Mouse (Mus musculus) layer of hippocampus, adult 2 months (tissue): Measurements from ENCODE around the gene Lrrk1. TPM values are rescaled to one million over a fixed set of nuclear protein-coding genes. Genes with fewer than 3 reads are reported as not detected.
"Not testable (repeated sequence)": the region's sequence is repeated elsewhere in the genome, so short reads cannot be mapped to it uniquely, and the experiment has no call there.

Source experiments
- DNase-seq, 2 experiments: peaks; one replicate each; pipeline ENCODE4 v3.0.0; 2022; ENCODE audit warnings: low spot score in 2 of 2
- H3K27ac ChIP-seq: fragments of 200-600 bp; 2 replicates; pipeline ENCODE4 v1.8.1; 2022
- H3K4me3 ChIP-seq: fragments of 200-600 bp; 2 replicates; pipeline ENCODE4 v1.8.1; 2022; ENCODE audit warnings: mild to moderate bottlenecking
- CTCF ChIP-seq: fragments of 200-600 bp; conservative IDR thresholded peaks from 2 replicates; pipeline ENCODE4 v1.8.1; 2022; ENCODE audit warnings: antibody characterized with exemption, mild to moderate bottlenecking, moderate library complexity
- total RNA-seq, 2 experiments: library from RNA; stranded (reverse); gene quantifications; 2 replicates each; pipeline ENCODE4 v1.2.3; 2021

Lrrk1 gene
- total RNA-seq, 2 experiments from 2014 or later: 2.5 to 3.1 TPM

- H3K4me3 ChIP-seq: no peak overlapping the region
- no peak for TF ChIP-seq CTCF
- no peak for DNase-seq
- no peak overlapping the region for H3K27ac ChIP-seq
These were observed 187.2 kb downstream of the Lrrk1 start for GRCm38 (mm10) chr7:66200791-66201450.

- DNase-seq: no peak
- TF ChIP-seq CTCF: no peak
- Histone ChIP-seq H3K27ac (no peak overlapping the region), H3K4me3 (no peak overlapping the region)
These were observed 187.8 kb downstream of the Lrrk1 start for GRCm38 (mm10) chr7:66200383-66200782.

- DNase-seq: peak; percentile 24 to 32
- no peak for TF ChIP-seq CTCF
- Histone ChIP-seq H3K4me3 (no peak overlapping the region), H3K27ac (peak overlapping the region; percentile 53; the same call in 1 of the 2 replicates)
These were observed 188.7 kb downstream of the Lrrk1 start for GRCm38 (mm10) chr7:66199391-66199831.

- TF ChIP-seq CTCF: no peak
These were observed 189.7 kb downstream of the Lrrk1 start for GRCm38 (mm10) chr7:66198416-66198815.

GRCm38 (mm10) chr7:66196609-66197445 is 191.3 kb downstream of the Lrrk1 start:
- Histone ChIP-seq H3K4me3 (no peak overlapping the region), H3K27ac (peak overlapping the region; percentile 18; the same call in 1 of the 2 replicates)
- DNase-seq: no peak
- no peak for TF ChIP-seq CTCF

More at GRCm38 (mm10) chr7:66198416-66198815, 189.7 kb downstream of the Lrrk1 start:
- Histone ChIP-seq H3K27ac (no peak overlapping the region), H3K4me3 (no peak overlapping the region)
- DNase-seq: no peak

- no peak for TF ChIP-seq CTCF
- Histone ChIP-seq H3K27ac (no peak overlapping the region), H3K4me3 (no peak overlapping the region)
- no peak for DNase-seq
These were observed 192.3 kb downstream of the Lrrk1 start for GRCm38 (mm10) chr7:66195881-66196280.

- Histone ChIP-seq H3K27ac (no peak overlapping the region), H3K4me3 (no peak overlapping the region)
- TF ChIP-seq CTCF: no peak
- no peak for DNase-seq
These were observed 193.6 kb downstream of the Lrrk1 start for GRCm38 (mm10) chr7:66194511-66194910.

DNA sequence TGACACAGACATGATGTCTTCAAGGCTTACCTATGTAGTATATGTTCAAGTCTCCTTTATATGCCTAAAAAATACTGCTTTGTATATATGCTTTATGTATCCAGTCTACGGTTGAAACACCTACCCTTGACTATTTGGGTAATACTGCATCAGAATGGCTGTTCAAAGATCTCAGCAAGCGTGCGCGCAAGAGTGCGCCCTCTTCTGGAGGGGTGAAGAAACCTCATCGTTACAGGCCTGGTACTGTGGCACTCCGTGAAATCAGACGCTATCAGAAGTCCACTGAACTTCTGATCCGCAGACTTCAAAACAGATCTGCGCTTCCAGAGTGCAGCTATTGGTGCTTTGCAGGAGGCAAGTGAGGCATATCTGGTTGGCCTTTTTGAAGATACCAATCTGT is 197.8 kb downstream of the Lrrk1 start:
- TF ChIP-seq CTCF: peak; percentile 63
- H3K27ac ChIP-seq, H3K4me3 ChIP-seq, DNase-seq: not testable (repeated sequence)

- DNase-seq: no peak
- no peak overlapping the region for H3K27ac ChIP-seq
- TF ChIP-seq CTCF: no peak
- H3K4me3 ChIP-seq: no peak overlapping the region
These were observed 200.4 kb downstream of the Lrrk1 start for GRCm38 (mm10) chr7:66187581-66188231.

DNA sequence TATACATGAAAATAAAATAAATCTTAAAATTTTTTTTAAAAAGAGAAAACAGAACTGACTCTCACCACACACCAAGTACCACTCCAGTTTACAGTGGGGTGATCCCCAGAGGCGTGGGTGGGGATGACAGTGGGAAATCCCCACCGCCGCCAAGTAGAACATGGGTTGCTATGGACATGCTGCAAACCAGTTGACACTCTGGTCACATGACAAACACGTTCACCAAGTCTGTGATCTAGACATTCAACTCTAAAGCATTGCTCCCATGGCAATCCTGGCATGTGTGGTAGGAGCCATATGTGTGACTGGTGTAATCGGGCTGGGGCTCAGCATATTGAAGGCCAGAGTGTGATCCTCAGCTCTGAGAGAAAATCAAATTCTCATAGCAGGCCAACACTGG is 202.8 kb downstream of the Lrrk1 start:
- no peak overlapping the region for H3K4me3 ChIP-seq
- no peak for DNase-seq
- TF ChIP-seq CTCF: no peak
- H3K27ac ChIP-seq: no peak overlapping the region

DNA sequence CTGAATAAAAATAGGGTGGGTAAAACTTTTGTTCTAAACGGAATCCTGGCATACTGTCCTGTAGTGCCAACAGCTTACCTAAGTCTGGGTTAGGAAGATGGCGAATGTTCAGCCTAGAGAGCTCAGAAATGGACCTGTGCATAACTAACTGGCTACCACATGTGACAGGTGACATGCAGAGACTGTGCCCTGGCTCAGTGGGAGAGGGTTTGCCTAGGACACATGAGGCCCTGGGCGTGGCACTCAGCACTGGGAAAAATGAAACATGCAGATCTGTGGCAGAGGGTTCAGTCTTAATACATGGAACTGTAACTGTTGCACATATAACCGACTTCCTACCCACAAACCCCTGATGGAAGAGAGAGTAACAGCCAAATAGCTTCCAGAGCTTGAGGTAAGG is 204.1 kb downstream of the Lrrk1 start:
- DNase-seq: no peak
- H3K4me3 ChIP-seq: no peak overlapping the region
- no peak overlapping the region for H3K27ac ChIP-seq
- TF ChIP-seq CTCF: no peak

DNA sequence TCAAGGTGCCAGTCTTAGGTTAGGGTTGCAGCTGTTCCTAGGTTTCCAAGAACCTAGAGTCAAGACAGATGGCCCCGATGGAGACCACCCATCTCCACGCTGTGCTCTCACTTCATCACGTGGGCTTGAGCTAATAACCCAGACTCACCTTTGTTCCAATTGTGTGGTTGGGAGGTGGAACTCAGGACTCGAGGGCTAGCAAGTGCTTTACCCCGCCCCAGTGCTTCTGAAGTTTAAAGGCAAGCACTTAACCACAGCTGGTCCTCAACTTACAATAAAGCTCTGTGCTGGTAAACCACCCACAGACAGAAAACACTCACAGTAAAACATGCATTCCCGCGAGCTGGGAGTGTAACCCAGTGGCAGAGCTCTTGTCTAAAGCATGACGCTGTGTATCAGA is 204.7 kb downstream of the Lrrk1 start:
- DNase-seq: no peak
- Histone ChIP-seq H3K27ac (no peak overlapping the region), H3K4me3 (no peak overlapping the region)
- TF ChIP-seq CTCF: no peak

DNA sequence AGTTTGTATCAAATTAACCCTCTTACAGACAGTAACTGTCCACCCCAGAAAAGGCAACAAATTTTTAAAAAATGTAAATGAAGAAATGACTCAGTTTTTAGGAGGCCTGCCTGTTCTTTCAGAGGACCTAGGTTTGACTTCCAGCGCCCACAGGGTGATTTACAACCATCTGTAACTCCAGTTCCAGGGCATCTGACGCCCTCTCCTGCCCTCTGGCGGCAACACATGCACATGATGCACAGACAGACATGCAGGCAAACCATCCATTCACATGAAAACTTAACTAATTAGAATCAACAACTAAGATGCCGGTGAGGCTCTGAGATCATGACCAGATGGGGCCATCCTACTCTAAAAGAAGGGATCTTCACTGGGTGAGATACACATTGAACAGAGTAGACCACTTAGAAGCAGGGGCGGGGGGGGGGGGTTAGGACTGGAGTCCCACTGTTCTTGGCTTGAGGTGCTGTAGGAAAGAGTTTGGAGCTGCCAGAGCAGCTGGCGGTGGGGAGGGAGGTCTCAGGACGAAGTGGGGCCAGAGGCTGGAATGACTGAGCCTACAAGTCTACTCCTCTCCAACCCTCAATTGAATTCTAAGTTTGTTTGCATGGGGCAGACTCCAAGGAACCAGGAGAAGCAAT is 206.0 kb downstream of the Lrrk1 start:
- TF ChIP-seq CTCF: peak; percentile 29
- no peak overlapping the region for H3K4me3 ChIP-seq
- no peak for DNase-seq
- no peak overlapping the region for H3K27ac ChIP-seq
